Mouse (Mus musculus): Measurements from ENCODE around the gene Hinfp. TPM values are rescaled to one million over a fixed set of nuclear protein-coding genes. Genes with fewer than 3 reads are reported as not detected.

Gene Hinfp
- polyA plus RNA-seq (2014; fragmentation: Nextera tagmentation; extraction: Ambion mirVana) = 21.9 and 23.2 TPM in 2 replicates

- H3K4me3 ChIP-seq (ENCODE audit: low read depth, low read length) = peak within 1 kb of the TSS; percentile 85
- H3K4me2 ChIP-seq (ENCODE audit: low read depth, low read length) = peak within 1 kb of the TSS; percentile 57
- peaks cover 10% of the 10 kb centered on the region for H3K4me1 ChIP-seq (ENCODE audit: control insufficient read depth, insufficient read depth, low read length)
- under 1% methylated on average over 54 of the region's 54 CpGs for WGBS
- peak within 1 kb of the TSS; percentile 62 for H3K27ac ChIP-seq (ENCODE audit: low read depth, low read length)
- H3K9me3 ChIP-seq (ENCODE audit: control insufficient read depth, low read length) = no peaks in the 10 kb centered on the region
- ATAC-seq (ENCODE audit: low read depth) = peak; percentile 99
- peaks cover 17% of the 10 kb centered on the region; the same call in 1 of the 2 replicates for H3K36me3 ChIP-seq (ENCODE audit: control insufficient read depth, insufficient read depth, low read length)
- H3K9ac ChIP-seq (replicated peaks; ENCODE audit: low read depth, low read length) = peak within 1 kb of the TSS; percentile 78
- H3K27me3 ChIP-seq (ENCODE audit: control insufficient read depth, insufficient read depth, low read length) = no peaks in the 10 kb centered on the region
These were observed at the start of gene Hinfp for GRCm38 (mm10) chr9:44305466-44306079. Gene Hinfp, minus strand, starts transcription at chr9:44305671.

- WGBS = 97% methylated on average over 6 of the region's 6 CpGs
- Histone ChIP-seq H3K36me3 (ENCODE audit: control insufficient read depth, insufficient read depth, low read length) (peaks cover 66% of the 10 kb centered on the region), H3K27ac (ENCODE audit: low read depth, low read length) (no peak overlapping the region), H3K9me3 (ENCODE audit: control insufficient read depth, low read length) (no peaks in the 10 kb centered on the region), H3K4me1 (ENCODE audit: control insufficient read depth, insufficient read depth, low read length) (no peaks in the 10 kb centered on the region), H3K27me3 (ENCODE audit: control insufficient read depth, insufficient read depth, low read length) (no peaks in the 10 kb centered on the region), H3K4me2 (ENCODE audit: low read depth, low read length) (no peak overlapping the region), H3K4me3 (ENCODE audit: low read depth, low read length) (no peak overlapping the region), H3K9ac (replicated peaks; ENCODE audit: low read depth, low read length) (no peak overlapping the region)
- no peak for ATAC-seq (ENCODE audit: low read depth)
These were observed 47.7 kb upstream of the Hinfp start for GRCm38 (mm10) chr9:44353142-44353541.

DNA sequence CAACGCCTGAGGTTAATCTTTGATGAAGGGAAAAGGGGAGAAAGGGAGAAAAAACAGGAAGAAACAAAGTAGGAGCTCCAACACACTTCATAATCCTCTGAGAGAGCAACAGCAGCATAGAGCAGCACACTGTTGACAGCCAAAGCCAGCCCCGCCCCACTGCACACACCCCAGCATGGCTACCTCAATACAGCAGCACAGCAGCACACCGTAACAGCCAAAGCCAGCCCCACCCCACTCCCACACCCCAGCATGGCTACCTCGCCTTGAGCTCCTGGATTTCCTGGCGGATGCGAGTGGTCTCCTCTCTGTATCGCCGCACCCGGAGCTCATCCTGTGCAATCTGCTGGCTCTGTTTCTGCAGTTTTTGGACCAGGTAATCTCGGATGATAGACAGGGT is 46.9 kb upstream of the Hinfp start:
- H3K27ac ChIP-seq (ENCODE audit: low read depth, low read length) = no peak overlapping the region
- no peak overlapping the region for H3K9ac ChIP-seq (replicated peaks; ENCODE audit: low read depth, low read length)
- no peaks in the 10 kb centered on the region for H3K27me3 ChIP-seq (ENCODE audit: control insufficient read depth, insufficient read depth, low read length)
- no peak for ATAC-seq (ENCODE audit: low read depth)
- no peaks in the 10 kb centered on the region for H3K9me3 ChIP-seq (ENCODE audit: control insufficient read depth, low read length)
- H3K4me2 ChIP-seq (ENCODE audit: low read depth, low read length) = no peak overlapping the region
- no peaks in the 10 kb centered on the region for H3K4me1 ChIP-seq (ENCODE audit: control insufficient read depth, insufficient read depth, low read length)
- WGBS = 89% methylated on average over 10 of the region's 10 CpGs
- peaks cover 65% of the 10 kb centered on the region for H3K36me3 ChIP-seq (ENCODE audit: control insufficient read depth, insufficient read depth, low read length)
- H3K4me3 ChIP-seq (ENCODE audit: low read depth, low read length) = no peak overlapping the region

- no peaks in the 10 kb centered on the region for H3K9me3 ChIP-seq (ENCODE audit: control insufficient read depth, low read length)
- H3K27me3 ChIP-seq (ENCODE audit: control insufficient read depth, insufficient read depth, low read length) = no peaks in the 10 kb centered on the region
- no peak overlapping the region for H3K4me3 ChIP-seq (ENCODE audit: low read depth, low read length)
- H3K4me1 ChIP-seq (ENCODE audit: control insufficient read depth, insufficient read depth, low read length) = no peaks in the 10 kb centered on the region
- ATAC-seq (ENCODE audit: low read depth) = no peak
- H3K4me2 ChIP-seq (ENCODE audit: low read depth, low read length) = no peak overlapping the region
- H3K9ac ChIP-seq (replicated peaks; ENCODE audit: low read depth, low read length) = no peak overlapping the region
- 99% methylated on average over 4 of the region's 4 CpGs for WGBS
- H3K27ac ChIP-seq (ENCODE audit: low read depth, low read length) = no peak overlapping the region
- H3K36me3 ChIP-seq (ENCODE audit: control insufficient read depth, insufficient read depth, low read length) = peaks cover 65% of the 10 kb centered on the region
These were observed 45.9 kb upstream of the Hinfp start for GRCm38 (mm10) chr9:44351396-44351795.

DNA sequence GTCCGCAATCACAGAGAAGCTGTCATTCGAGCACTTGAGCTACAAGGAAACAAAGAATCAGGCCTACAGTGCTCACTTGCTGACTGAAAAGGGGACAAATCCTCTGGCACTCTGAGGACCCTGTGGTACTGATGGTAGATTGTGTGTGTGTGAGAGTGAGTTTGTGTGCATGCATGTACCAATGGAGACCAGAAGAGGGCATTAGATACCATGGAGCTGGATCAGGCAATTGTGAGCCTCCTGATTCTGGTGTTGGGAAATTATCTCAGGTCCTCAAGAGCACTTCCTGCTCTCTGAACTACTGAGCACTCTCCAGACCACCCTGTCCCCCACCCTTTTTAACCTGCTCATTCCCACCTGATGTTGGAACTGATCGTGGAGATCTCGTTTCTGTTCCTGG is 43.1 kb upstream of the Hinfp start:
- no peak overlapping the region for H3K9ac ChIP-seq (replicated peaks; ENCODE audit: low read depth, low read length)
- WGBS = 100% methylated on average over 4 of the region's 4 CpGs
- H3K4me3 ChIP-seq (ENCODE audit: low read depth, low read length) = no peak overlapping the region
- H3K36me3 ChIP-seq (ENCODE audit: control insufficient read depth, insufficient read depth, low read length) = peaks cover 47% of the 10 kb centered on the region
- H3K27ac ChIP-seq (ENCODE audit: low read depth, low read length) = no peak overlapping the region
- no peak for ATAC-seq (ENCODE audit: low read depth)
- H3K4me2 ChIP-seq (ENCODE audit: low read depth, low read length) = no peak overlapping the region
- H3K27me3 ChIP-seq (ENCODE audit: control insufficient read depth, insufficient read depth, low read length) = no peaks in the 10 kb centered on the region
- no peaks in the 10 kb centered on the region for H3K4me1 ChIP-seq (ENCODE audit: control insufficient read depth, insufficient read depth, low read length)
- no peaks in the 10 kb centered on the region for H3K9me3 ChIP-seq (ENCODE audit: control insufficient read depth, low read length)

DNA sequence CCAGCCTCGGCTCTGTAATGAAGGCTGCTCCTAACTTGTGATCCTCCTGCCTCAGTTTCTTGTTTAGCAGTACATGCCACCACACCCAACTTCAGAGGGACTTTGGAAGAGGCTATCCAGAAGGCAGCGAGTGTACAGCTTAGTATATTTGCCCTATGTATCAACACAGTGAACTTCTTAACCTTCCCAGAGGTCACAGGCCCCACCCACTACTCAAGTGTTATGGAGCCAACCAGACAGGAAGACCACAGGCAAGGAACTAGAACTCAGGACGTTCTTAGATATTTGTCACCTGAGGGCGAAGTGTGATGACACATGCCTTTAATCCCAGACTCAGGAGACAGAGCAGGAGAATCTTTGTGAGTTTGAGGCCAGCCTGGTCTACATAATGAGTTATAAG is 42.1 kb upstream of the Hinfp start:
- Histone ChIP-seq H3K27ac (ENCODE audit: low read depth, low read length) (no peak overlapping the region), H3K36me3 (ENCODE audit: control insufficient read depth, insufficient read depth, low read length) (peaks cover 40% of the 10 kb centered on the region), H3K9me3 (ENCODE audit: control insufficient read depth, low read length) (no peaks in the 10 kb centered on the region), H3K4me2 (ENCODE audit: low read depth, low read length) (no peak overlapping the region), H3K9ac (replicated peaks; ENCODE audit: low read depth, low read length) (no peak overlapping the region), H3K27me3 (ENCODE audit: control insufficient read depth, insufficient read depth, low read length) (no peaks in the 10 kb centered on the region), H3K4me3 (ENCODE audit: low read depth, low read length) (no peak overlapping the region), H3K4me1 (ENCODE audit: control insufficient read depth, insufficient read depth, low read length) (peaks cover 7% of the 10 kb centered on the region; the same call in 1 of the 2 replicates)
- ATAC-seq (ENCODE audit: low read depth) = no peak
- WGBS = 87% methylated on average over 4 of the region's 4 CpGs

- Histone ChIP-seq H3K27me3 (ENCODE audit: control insufficient read depth, insufficient read depth, low read length) (no peaks in the 10 kb centered on the region), H3K36me3 (ENCODE audit: control insufficient read depth, insufficient read depth, low read length) (peaks cover 36% of the 10 kb centered on the region), H3K9me3 (ENCODE audit: control insufficient read depth, low read length) (no peaks in the 10 kb centered on the region), H3K4me2 (ENCODE audit: low read depth, low read length) (no peak overlapping the region), H3K9ac (replicated peaks; ENCODE audit: low read depth, low read length) (no peak overlapping the region), H3K4me1 (ENCODE audit: control insufficient read depth, insufficient read depth, low read length) (peaks cover 7% of the 10 kb centered on the region; the same call in 1 of the 2 replicates), H3K4me3 (ENCODE audit: low read depth, low read length) (no peak overlapping the region), H3K27ac (ENCODE audit: low read depth, low read length) (no peak overlapping the region)
- no peak for ATAC-seq (ENCODE audit: low read depth)
- WGBS = 96% methylated on average over 9 of the region's 9 CpGs
These were observed 41.7 kb upstream of the Hinfp start for GRCm38 (mm10) chr9:44347166-44347565.

- H3K27ac ChIP-seq (ENCODE audit: low read depth, low read length) = no peak overlapping the region
- no peak overlapping the region for H3K4me3 ChIP-seq (ENCODE audit: low read depth, low read length)
- WGBS = 93% methylated on average over 6 of the region's 6 CpGs
- H3K9ac ChIP-seq (replicated peaks; ENCODE audit: low read depth, low read length) = no peak overlapping the region
- peaks cover 7% of the 10 kb centered on the region; the same call in 1 of the 2 replicates for H3K4me1 ChIP-seq (ENCODE audit: control insufficient read depth, insufficient read depth, low read length)
- ATAC-seq (ENCODE audit: low read depth) = no peak
- no peak overlapping the region for H3K4me2 ChIP-seq (ENCODE audit: low read depth, low read length)
- H3K27me3 ChIP-seq (ENCODE audit: control insufficient read depth, insufficient read depth, low read length) = no peaks in the 10 kb centered on the region
- no peaks in the 10 kb centered on the region for H3K9me3 ChIP-seq (ENCODE audit: control insufficient read depth, low read length)
- H3K36me3 ChIP-seq (ENCODE audit: control insufficient read depth, insufficient read depth, low read length) = peaks cover 26% of the 10 kb centered on the region
These were observed 40.3 kb upstream of the Hinfp start for GRCm38 (mm10) chr9:44345570-44346433.

All from neural tube, embryonic 14.5 days (tissue).